Mouse (Mus musculus) cerebellum, adult 18-20 months (tissue): ENCODE measurements at regions not wholly inside any gene's neighbourhood (a gene's known extent, or its start where the extent isn't known, plus 50 kb on each side); places are given as distances from the start of the nearest gene placed in this dataset.
"Not testable (repeated sequence)": the region's sequence is repeated elsewhere in the genome, so short reads cannot be mapped to it uniquely, and the experiment has no call there.

ENCODE experiments used
- DNase-seq, 2 experiments: peaks; one replicate each; pipeline ENCODE4 v3.0.0; 2021

DNA sequence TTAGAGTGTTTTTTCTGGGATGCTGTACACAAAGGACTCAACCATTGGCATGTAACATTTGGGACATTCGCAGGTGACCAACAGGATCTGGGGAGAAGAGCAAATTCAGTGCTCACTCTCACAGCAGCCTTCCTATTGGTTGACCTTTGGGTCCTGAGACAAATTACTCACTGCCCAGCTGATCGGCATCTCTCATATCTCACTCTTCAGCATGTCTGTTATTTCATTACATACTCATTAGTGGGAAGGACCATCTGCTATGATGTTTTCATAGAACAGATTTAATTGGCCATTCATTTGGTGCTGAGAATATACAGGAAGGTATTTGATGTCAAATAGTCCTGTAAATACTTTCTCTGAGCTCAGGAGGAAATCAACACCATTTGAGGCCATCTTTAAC, 170.5 kb upstream of the Pmfbp1 start:
- no peak for DNase-seq

GRCm38 (mm10) chr8:109324241-109324640, 169.6 kb upstream of the Pmfbp1 start:
- no peak for DNase-seq

GRCm38 (mm10) chr8:109336203-109336602, 157.6 kb upstream of the Pmfbp1 start:
- no peak for DNase-seq

DNA sequence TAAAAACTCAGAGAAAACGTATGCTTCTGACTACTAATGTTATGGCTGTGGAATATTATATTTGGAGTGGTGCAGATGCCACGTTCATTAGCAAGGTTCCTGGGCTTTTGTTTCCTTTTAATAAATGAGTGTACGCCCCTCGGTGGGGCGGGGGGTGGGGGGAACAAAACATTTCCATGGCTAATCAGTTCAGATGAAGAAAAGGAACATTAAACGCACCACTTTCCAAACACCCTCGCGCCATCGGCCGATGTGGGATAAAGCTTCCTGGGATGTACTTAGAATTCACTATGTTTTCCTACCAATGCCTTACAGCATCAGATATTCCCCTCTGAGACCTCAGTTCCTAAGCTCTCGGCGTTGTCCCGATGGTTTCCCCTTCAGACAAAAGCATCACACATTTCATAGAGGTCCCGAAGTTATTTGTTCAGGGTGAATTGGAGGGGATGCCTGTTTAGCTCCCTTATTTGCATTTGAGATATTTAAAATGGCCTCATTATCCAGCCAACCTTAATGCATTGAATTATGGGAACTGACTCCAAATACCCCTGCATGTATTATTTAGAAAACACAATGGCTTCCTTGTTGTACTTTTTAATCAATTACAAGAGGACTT, 155.5 kb upstream of the Pmfbp1 start:
- no peak for DNase-seq

DNA sequence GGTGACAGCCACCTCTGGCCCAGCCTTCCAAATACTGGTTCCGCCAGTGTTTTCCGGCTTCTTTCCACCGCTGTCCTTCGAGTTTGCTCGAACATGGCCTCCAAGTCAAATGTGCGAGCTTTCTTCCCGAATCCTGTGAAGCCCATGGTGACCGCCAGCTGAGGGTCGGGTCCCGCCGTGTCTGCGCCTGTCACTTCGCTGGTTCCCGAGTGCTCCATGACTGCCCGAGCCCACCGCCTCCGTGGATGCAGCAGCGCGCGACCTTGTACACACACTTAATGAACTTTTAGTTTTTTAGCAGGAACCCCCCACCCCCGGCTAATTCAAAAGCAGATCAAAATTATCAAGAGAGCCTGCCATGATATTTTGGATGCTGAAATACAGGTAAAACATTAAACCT, 153.2 kb upstream of the Pmfbp1 start:
- DNase-seq: not testable (repeated sequence)

- no peak for DNase-seq
Measured at GRCm38 (mm10) chr8:109355168-109355567, 138.7 kb upstream of the Pmfbp1 start.

DNA sequence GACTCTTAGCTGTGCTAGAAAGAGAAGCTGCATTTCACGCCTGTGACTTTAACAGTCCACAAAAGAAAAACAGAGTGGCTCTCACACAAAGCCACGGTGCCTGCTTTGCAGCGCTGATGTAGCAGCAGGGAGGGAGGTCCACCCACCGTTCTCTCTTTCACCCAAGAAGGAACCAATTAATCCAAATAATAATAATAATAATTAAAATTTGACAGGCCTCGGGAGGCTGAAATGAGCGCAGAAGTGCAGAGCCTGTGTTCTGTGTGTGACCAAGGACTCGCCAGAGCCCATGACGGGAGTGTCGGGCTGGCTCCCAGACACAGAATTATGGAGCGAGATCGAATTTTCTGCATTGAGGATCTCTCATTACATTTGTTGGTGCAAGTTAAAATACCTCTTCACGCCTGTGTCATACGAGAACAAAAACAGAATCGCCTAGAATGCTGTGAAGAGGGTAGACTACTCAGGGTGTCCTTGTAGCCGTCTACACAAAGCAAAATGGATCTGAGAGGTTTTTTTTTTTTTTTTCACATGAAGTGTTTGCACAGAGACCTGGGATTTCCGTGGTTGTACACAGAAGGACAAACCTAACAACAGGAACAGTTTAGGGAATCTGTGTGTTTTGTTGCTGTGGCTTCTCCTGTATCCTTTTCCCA, 134.3 kb upstream of the Pmfbp1 start:
- DNase-seq: no peak

GRCm38 (mm10) chr8:109360081-109360715, 133.6 kb upstream of the Pmfbp1 start:
- no peak for DNase-seq

DNA sequence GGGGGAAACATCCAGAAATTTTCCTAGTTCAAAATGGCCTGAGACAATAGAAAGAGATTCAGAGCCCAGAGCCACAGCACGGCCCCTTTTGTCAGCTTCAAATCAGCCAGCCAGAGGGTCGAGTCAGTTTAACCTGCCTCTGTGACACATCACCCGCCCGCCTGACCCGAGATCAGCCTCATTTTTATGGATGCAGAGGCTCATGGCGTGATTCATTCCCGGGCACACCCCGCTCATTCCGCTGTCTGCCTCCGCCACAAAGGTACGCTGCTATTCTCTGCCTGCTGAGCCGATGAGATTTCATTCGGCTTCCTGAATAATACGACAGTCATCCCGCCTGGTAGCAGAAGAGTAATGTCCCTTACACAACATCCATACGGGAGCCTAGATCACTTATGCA, 132.9 kb upstream of the Pmfbp1 start:
- no peak for DNase-seq

- no peak for DNase-seq
Measured at GRCm38 (mm10) chr8:109361575-109362361, 132.1 kb upstream of the Pmfbp1 start.

DNA sequence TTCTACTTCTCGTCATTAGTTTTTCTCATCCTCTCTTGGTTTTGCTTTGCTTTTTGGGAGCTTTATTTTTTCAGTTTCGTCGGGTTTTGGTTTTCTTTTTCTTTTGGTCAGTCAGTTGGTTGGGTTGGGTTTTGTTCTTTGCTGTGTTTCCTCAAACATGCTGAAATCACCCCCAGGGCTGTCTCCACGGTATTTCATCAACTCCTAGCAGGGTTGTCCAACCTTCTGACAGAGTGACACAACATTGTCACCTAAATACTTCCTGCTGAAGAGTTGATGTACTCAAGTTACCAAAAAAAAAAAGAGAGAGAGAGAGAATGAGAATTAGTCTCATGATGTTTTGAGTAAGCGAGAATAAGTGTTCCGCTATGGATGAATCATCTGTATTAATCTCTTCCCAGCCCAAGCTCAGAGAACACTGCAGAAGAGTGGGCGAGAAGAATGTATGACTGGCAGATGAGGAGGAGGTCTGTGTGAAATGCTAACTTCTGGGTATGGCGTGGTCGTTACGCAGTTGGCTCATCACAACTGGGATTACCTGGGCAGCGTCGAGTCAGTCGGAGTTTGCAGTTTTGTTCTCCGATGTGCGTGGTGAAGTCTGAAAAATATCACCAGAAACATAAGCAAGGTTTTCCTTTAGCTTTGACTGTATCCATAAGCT, 130.5 kb upstream of the Pmfbp1 start:
- DNase-seq: no peak

- DNase-seq: no peak
Measured at GRCm38 (mm10) chr8:109373977-109374376, 119.8 kb upstream of the Pmfbp1 start.

DNA sequence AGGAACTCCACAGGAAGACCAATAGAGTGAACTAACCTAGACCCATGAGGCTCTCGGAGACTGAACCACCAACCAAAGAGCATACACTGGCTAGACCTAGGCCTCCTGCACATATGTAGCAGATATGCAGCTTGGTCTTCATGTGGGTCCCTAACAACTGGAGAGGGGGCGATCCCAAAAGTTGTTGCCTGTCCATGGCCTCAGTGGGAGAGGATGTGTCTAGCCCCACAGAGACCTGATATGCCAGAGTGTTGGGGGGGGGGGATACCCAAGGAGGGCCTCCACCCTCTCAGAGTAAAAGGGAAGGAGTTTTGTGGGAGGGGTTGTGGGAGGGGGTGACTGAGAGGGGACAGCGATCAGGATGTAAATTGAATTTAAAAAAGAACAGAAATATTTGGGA, 108.9 kb upstream of the Pmfbp1 start:
- DNase-seq: no peak

- DNase-seq: no peak
Measured at GRCm38 (mm10) chr8:109395133-109395855, 98.5 kb upstream of the Pmfbp1 start.

DNA sequence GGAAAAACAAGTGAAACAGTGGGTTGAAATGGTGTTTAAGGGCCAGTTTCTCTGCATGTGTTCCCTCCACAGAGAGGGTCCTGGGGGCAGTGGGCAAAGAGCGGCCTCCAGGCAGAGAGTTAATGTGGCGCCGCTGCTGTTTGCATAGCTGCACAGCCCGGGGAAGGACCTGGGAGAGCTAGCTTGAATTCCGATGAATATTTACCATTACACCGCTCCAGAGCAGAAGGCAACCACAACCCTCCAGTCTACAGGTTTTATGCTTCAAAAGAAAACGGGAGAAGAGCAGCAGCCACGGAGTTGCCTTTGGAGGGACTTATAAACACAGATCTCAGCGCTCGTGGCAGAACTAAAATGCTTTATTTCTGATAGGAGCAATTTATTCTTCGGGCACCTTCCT, 94.2 kb upstream of the Pmfbp1 start:
- DNase-seq: no peak

- DNase-seq: no peak
Measured at GRCm38 (mm10) chr8:109400192-109400591, 93.6 kb upstream of the Pmfbp1 start.

DNA sequence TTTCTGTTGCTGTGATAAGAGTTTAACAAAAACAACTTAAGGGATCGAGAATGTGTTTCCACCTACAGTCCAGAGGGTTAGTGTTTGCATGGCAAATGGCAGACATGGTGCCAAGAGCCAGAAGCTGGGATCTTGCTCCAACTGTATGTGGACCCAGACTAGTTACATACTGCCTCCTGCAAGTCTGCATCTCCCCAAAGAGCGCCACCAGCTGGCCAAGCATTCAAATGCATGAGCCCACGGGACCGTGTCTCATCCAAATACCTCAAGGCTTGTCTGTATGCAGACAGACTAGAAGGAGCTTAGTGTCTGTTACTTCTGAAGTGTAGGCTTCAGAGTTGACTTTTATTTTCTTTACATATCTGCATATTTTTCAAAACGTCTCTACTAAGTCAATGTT, 85.9 kb upstream of the Pmfbp1 start:
- no peak for DNase-seq

DNA sequence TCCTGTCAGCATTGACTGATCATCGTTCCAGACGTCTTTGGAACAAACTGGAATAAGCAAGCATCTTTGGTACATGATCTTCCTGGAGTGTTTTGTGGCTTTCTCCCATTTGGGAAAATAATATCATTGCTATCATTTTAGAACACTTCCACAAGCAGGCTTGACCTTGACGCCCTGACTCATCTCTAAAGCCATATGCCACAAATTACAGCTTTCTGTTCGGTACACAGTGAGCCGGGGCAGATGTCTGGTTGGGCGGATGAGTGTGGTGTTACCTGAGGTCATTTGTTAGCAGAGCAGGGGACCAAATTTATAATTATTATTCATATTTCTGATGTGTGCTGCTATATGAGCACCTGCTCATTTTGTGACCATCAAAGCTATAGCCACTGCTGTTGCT, 83.3 kb upstream of the Pmfbp1 start:
- DNase-seq: no peak

DNA sequence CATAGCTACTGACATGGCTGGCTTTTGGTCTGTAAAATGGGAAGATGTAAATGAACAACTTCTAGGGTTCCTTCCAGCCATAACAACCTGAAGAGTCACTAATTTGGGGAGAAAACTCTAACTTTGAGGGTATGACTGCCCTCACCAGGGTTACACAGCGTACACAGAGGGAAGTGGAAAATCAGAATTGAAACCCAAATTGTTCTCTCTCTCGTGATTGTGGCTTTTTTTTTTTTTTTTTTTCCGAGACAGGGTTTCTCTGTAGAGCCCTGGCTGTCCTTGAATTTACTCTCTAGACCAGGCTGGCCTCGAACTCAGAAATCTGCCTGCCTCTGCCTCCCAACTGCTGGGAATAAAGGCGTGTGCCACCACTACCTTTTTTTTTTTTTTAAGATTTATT, 80.4 kb upstream of the Pmfbp1 start:
- no peak for DNase-seq

GRCm38 (mm10) chr8:109415315-109415714, 78.5 kb upstream of the Pmfbp1 start:
- no peak for DNase-seq

DNA sequence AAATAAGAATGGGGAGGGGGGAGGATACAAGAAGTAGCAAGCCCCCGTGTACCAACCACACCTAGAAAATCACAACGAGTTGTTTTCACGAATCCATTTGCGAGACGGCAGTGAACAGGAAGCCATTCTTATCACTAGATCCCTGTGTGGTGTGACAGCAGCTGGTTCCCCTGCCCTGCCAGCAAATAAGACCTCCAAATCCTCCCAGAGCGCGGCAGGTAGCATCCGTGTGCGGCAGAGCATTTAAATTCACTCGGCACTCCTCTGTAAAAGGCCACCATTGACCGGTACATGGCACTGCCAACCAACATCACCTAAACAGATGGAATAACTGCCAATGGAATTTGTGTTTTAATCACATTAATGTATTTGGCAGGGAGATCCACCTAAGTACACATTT, 77.9 kb upstream of the Pmfbp1 start:
- DNase-seq: peak in 1 of 2 experiments; percentile 15

- DNase-seq: no peak
Measured at GRCm38 (mm10) chr8:109416327-109417100, 77.3 kb upstream of the Pmfbp1 start.
